Mouse (Mus musculus) lung, adult 2 months (tissue): ENCODE measurements around the gene Alg11.

ENCODE experiments used
- CTCF ChIP-seq: fragments of 200-500 bp; IDR thresholded peaks from 2 replicates; pipeline ENCODE4 v1.5.1; 2011; ENCODE audit warnings: mild to moderate bottlenecking, low read length, control low read depth; ENCODE audit not compliant: insufficient read depth
- POLR2A ChIP-seq: fragments of 200-500 bp; IDR thresholded peaks from 2 replicates; pipeline ENCODE4 v1.6.1; 2011; ENCODE audit warnings: low read depth, mild to moderate bottlenecking, control low read depth, low read length, borderline replicate concordance; ENCODE audit errors: extremely low read depth

GRCm38 (mm10) chr8:22059821-22060445, 588 bp upstream of the Alg11 start, which contains the start of gene Atp7b:
- TF ChIP-seq CTCF (no peak), POLR2A (no peak)
